Mouse (Mus musculus) G1E (cell line): ENCODE results near the gene Arl5c.

Source experiments
- CTCF ChIP-seq: IDR thresholded peaks from 2 replicates; pipeline ENCODE4 v1.5.1; 2012; ENCODE audit warnings: low read depth, low read length, inconsistent platforms, mixed read lengths
- GATA1 ChIP-seq: IDR thresholded peaks from 2 replicates; pipeline ENCODE4 v1.6.1; 2012; ENCODE audit warnings: borderline replicate concordance, low read length, inconsistent platforms, mixed read lengths
- POLR2AphosphoS5 ChIP-seq: IDR thresholded peaks from 2 replicates; pipeline ENCODE4 v1.6.1; 2012; ENCODE audit warnings: low read depth, low read length, inconsistent platforms; ENCODE audit not compliant: insufficient replicate concordance
- TAL1 ChIP-seq: conservative IDR thresholded peaks from 2 replicates; pipeline ENCODE4 v1.6.1; 2012; ENCODE audit warnings: low read depth, low read length, inconsistent platforms, mixed read lengths

DNA sequence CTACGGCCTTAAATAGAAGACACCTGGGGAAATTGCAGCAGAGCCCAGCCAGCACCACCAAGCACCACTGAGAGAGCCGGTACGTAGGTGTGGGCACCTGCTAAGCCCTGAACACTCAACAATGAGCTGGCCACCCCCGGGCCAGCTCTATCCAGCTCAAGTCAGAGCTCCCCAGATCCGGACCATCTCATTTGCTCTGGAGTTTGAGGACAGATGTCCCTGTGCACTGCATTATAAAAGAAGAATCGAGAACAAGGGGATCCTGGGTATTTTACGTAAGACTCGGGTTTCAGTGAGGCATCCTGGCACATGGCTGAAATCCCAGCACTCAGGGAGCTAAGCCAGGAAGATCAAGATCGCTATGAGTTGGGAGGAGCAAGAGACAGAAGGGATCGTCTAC is 51.0 kb downstream of the Arl5c start:
- TF ChIP-seq CTCF: no peak
- TF ChIP-seq GATA1: no peak
- no peak for TF ChIP-seq POLR2AphosphoS5
- TF ChIP-seq TAL1: no peak
